20 mouse cellular contexts compared by ENCODE assay signal in the genomic region with DNA sequence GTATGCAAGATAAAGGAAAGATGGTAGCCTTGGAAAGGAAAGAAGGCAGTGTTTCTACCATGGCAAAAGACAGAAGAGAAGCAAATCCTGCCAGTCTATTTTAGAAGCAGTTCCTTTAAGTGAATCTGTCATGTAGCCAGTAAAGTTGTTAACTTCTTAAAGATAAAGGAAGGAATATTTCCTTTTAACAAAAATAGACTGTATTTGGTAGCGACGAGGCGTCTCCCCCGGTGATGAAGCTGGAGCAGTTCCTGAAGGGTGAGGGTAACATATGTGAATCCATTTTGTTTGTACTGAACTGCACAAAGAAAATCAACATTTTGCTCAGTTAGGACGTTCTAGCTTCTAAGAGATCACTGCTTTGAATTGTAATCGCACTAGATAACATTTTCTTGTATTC.
"Had no signal": no experiment of that assay in that cellular context is flagged by ENCODE, and none has a peak within 500 bp of the region (broad histone marks: within the 10 kb centered on the region; RNA-seq: fewer than 3 reads in every experiment).

No protein-coding gene starts in this region.

- H3K4me3 ChIP-seq: kidney, embryonic 15.5 days; limb, embryonic 10.5 days; limb, embryonic 13.5 days; liver, embryonic 13.5 days; lung, embryonic 15.5 days; megakaryocyte, embryonic 14.5 days; midbrain, embryonic 10.5 days; midbrain, embryonic 15.5 days; neural tube, embryonic 12.5 days; neural tube, embryonic 15.5 days had no signal

- H3K9me3 ChIP-seq: kidney, embryonic 15.5 days; limb, embryonic 10.5 days; limb, embryonic 13.5 days; liver, embryonic 13.5 days; lung, embryonic 15.5 days; megakaryocyte, embryonic 14.5 days; midbrain, embryonic 10.5 days; midbrain, embryonic 15.5 days; neural tube, embryonic 12.5 days; neural tube, embryonic 15.5 days had no signal

- DNase-seq: kidney, adult 8-10 months; kidney, postnatal 10 days; kidney, postnatal 36 days; liver, embryonic 13.5 days; lung, postnatal 10 days; lung, postnatal 36 days; right cerebral cortex, adult 18-20 months; right cerebral cortex, postnatal 14 days; right cerebral cortex, postnatal 4 days; thymus, postnatal 25 days had no signal

- H3K36me3 ChIP-seq: kidney, embryonic 15.5 days; limb, embryonic 10.5 days; limb, embryonic 13.5 days; liver, embryonic 13.5 days; lung, embryonic 15.5 days; midbrain, embryonic 10.5 days; midbrain, embryonic 15.5 days; neural tube, embryonic 12.5 days; neural tube, embryonic 15.5 days had no signal

- H3K27ac ChIP-seq: kidney, embryonic 15.5 days; limb, embryonic 10.5 days; limb, embryonic 13.5 days; liver, embryonic 13.5 days; lung, embryonic 15.5 days; midbrain, embryonic 10.5 days; midbrain, embryonic 15.5 days; neural tube, embryonic 12.5 days; neural tube, embryonic 15.5 days; stomach, postnatal 0 days had no signal

- H3K4me2 ChIP-seq: kidney, embryonic 15.5 days; limb, embryonic 13.5 days; liver, embryonic 13.5 days; lung, embryonic 15.5 days; midbrain, embryonic 15.5 days; neural tube, embryonic 12.5 days; neural tube, embryonic 15.5 days had no signal

- H3K9ac ChIP-seq: kidney, embryonic 15.5 days; limb, embryonic 13.5 days; liver, embryonic 13.5 days; lung, embryonic 15.5 days; midbrain, embryonic 15.5 days; neural tube, embryonic 12.5 days; neural tube, embryonic 15.5 days had no signal

- H3K27me3 ChIP-seq: kidney, embryonic 15.5 days; limb, embryonic 13.5 days; liver, embryonic 13.5 days; lung, embryonic 15.5 days; megakaryocyte, embryonic 14.5 days; midbrain, embryonic 15.5 days; neural tube, embryonic 12.5 days; neural tube, embryonic 15.5 days had no signal

- ATAC-seq: midbrain, embryonic 15.5 days had no signal

- H3K4me1 ChIP-seq: kidney, embryonic 15.5 days; limb, embryonic 10.5 days; limb, embryonic 13.5 days; lung, embryonic 15.5 days; midbrain, embryonic 10.5 days; midbrain, embryonic 15.5 days; neural tube, embryonic 12.5 days; neural tube, embryonic 15.5 days had no signal
